Mouse (Mus musculus) liver, adult 2 months (tissue): Measurements from ENCODE around the gene Ttyh3. TPM values are rescaled to one million over a fixed set of nuclear protein-coding genes. Genes with fewer than 3 reads are reported as not detected.

Source experiments
- DNase-seq: peaks from one replicate; pipeline ENCODE4 v3.0.0-alpha.2; 2011; ENCODE audit warnings: low read depth, low spot score; ENCODE audit errors: extremely low read depth
- H3K27ac ChIP-seq: fragments of 200-500 bp; replicated peaks from 2 replicates; pipeline ENCODE4 v1.5.1; 2012; ENCODE audit warnings: low read depth, mild to moderate bottlenecking, control low read depth, inconsistent platforms, low read length; ENCODE audit not compliant: insufficient read depth
- H3K27me3 ChIP-seq: fragments of 200-500 bp; 2 replicates; pipeline ENCODE4 v1.6.1; 2012; ENCODE audit warnings: mild to moderate bottlenecking, moderate library complexity, low read length, inconsistent platforms; ENCODE audit not compliant: control insufficient read depth, insufficient read depth
- H3K36me3 ChIP-seq: fragments of 200-500 bp; 2 replicates; pipeline ENCODE4 v1.6.1; 2012; ENCODE audit warnings: low read length, inconsistent platforms; ENCODE audit not compliant: control insufficient read depth, insufficient read depth
- H3K4me1 ChIP-seq: fragments of 200-500 bp; 2 replicates; pipeline ENCODE4 v1.6.1; 2011; ENCODE audit warnings: low read length; ENCODE audit not compliant: control insufficient read depth, insufficient read depth
- H3K4me3 ChIP-seq: fragments of 200-500 bp; 2 replicates; pipeline ENCODE4 v1.5.1; 2011; ENCODE audit warnings: low read depth, mild to moderate bottlenecking, control low read depth, low read length, moderate library complexity; ENCODE audit not compliant: insufficient read depth
- H3K79me2 ChIP-seq: fragments of 200-500 bp; 2 replicates; pipeline ENCODE4 v1.6.1; 2012; ENCODE audit warnings: inconsistent platforms, mild to moderate bottlenecking, low read length, moderate library complexity; ENCODE audit not compliant: control insufficient read depth, insufficient read depth
- H3K9ac ChIP-seq: fragments of 200-500 bp; 2 replicates; pipeline ENCODE4 v1.6.1; 2012; ENCODE audit warnings: low read depth, mild to moderate bottlenecking, control low read depth, inconsistent platforms, low read length
- CTCF ChIP-seq: fragments of 200-500 bp; IDR thresholded peaks from 2 replicates; pipeline ENCODE4 v1.5.1; 2011; ENCODE audit warnings: low read depth, low read length, control low read depth
- POLR2A ChIP-seq: fragments of 200-500 bp; IDR thresholded peaks from 2 replicates; pipeline ENCODE4 v1.6.1; 2011; ENCODE audit warnings: low read length, control low read depth; ENCODE audit not compliant: insufficient read depth; ENCODE audit errors: extremely low read depth
- WGBS: fragments of 180-500 bp; shearing (Covaris S2); methylation state at CpG from one replicate; pipeline ENCODE4 v1.1.7; 2018; 5-methylcytosine and 5-hydroxymethylcytosine counted together
- polyA plus RNA-seq: library from polyadenylated mRNA; depleted of rRNA; stranded (reverse); fragments of >200 nt; gene quantifications from 2 replicates; pipeline ENCODE4 v1.2.3, GENCODE M21; 2012
- total RNA-seq: library from RNA; depleted of rRNA; stranded (reverse); fragments of >200 nt; gene quantifications from 2 replicates; pipeline ENCODE4 v1.2.3, GENCODE M21; 2014

Gene Ttyh3
- total and polyA plus RNA-seq, 2 experiments = 1.9 to 8.6 TPM

- no peak overlapping the region for H3K9ac ChIP-seq
Measured at GRCm38 (mm10) chr5:140612191-140612590, 36.6 kb downstream of the Ttyh3 start.

GRCm38 (mm10) chr5:140611611-140612185, 37.1 kb downstream of the Ttyh3 start:
- H3K4me3 ChIP-seq = peak overlapping the region; percentile 53; the same call in 1 of the 2 replicates
- TF ChIP-seq CTCF = no peak
- no peak for TF ChIP-seq POLR2A
- no peaks in the 10 kb centered on the region for H3K36me3 ChIP-seq
- H3K4me1 ChIP-seq = no peaks in the 10 kb centered on the region
- 17% methylated on average over 15 of the region's 15 CpGs for WGBS
- DNase-seq = no peak
- H3K27ac ChIP-seq = no peak overlapping the region
- H3K79me2 ChIP-seq = no peaks in the 10 kb centered on the region
- H3K27me3 ChIP-seq = no peaks in the 10 kb centered on the region
- no peak overlapping the region for H3K9ac ChIP-seq

More at GRCm38 (mm10) chr5:140612191-140612590, 36.6 kb downstream of the Ttyh3 start:
- TF ChIP-seq CTCF (no peak), POLR2A (no peak)
- Histone ChIP-seq H3K27me3 (no peaks in the 10 kb centered on the region), H3K36me3 (no peaks in the 10 kb centered on the region), H3K4me1 (no peaks in the 10 kb centered on the region; the same call in 1 of the 2 replicates), H3K27ac (no peak overlapping the region), H3K79me2 (no peaks in the 10 kb centered on the region), H3K4me3 (no peak overlapping the region)
- WGBS = 47% methylated on average over 18 of the region's 18 CpGs
- no peak for DNase-seq

GRCm38 (mm10) chr5:140611021-140611583, 37.7 kb downstream of the Ttyh3 start:
- peak overlapping the region; percentile 40 for H3K27ac ChIP-seq
- no peaks in the 10 kb centered on the region for H3K36me3 ChIP-seq
- no peaks in the 10 kb centered on the region for H3K4me1 ChIP-seq
- no peak for TF ChIP-seq POLR2A
- TF ChIP-seq CTCF = no peak
- peak overlapping the region; percentile 53; the same call in 1 of the 2 replicates for H3K4me3 ChIP-seq
- H3K27me3 ChIP-seq = 0 out of 2 replicates have a peak, but pooled peaks cover 3% of the 10 kb centered on the region
- WGBS = 4% methylated on average over 21 of the region's 21 CpGs
- no peaks in the 10 kb centered on the region for H3K79me2 ChIP-seq
- DNase-seq = no peak
- H3K9ac ChIP-seq = peak overlapping the region; percentile 5; the same call in 1 of the 2 replicates

GRCm38 (mm10) chr5:140610273-140611011, 38.4 kb downstream of the Ttyh3 start:
- no peaks in the 10 kb centered on the region for H3K4me1 ChIP-seq
- no peaks in the 10 kb centered on the region for H3K36me3 ChIP-seq
- H3K9ac ChIP-seq = peak overlapping the region; percentile 36
- H3K27me3 ChIP-seq = 0 out of 2 replicates have a peak, but pooled peaks cover 3% of the 10 kb centered on the region
- 6% methylated on average over 30 of the region's 30 CpGs for WGBS
- no peak for DNase-seq
- TF ChIP-seq CTCF (no peak), POLR2A (no peak)
- H3K27ac ChIP-seq = peak overlapping the region; percentile 40
- peak overlapping the region; percentile 53 for H3K4me3 ChIP-seq
- no peaks in the 10 kb centered on the region for H3K79me2 ChIP-seq

- Histone ChIP-seq H3K4me1 (no peaks in the 10 kb centered on the region), H3K27me3 (0 out of 2 replicates have a peak, but pooled peaks cover 3% of the 10 kb centered on the region), H3K36me3 (no peaks in the 10 kb centered on the region), H3K4me3 (peak overlapping the region; percentile 73), H3K79me2 (no peaks in the 10 kb centered on the region), H3K9ac (peak overlapping the region; percentile 41), H3K27ac (peak overlapping the region; percentile 37)
- no peak for TF ChIP-seq POLR2A
- TF ChIP-seq CTCF = no peak
- DNase-seq = no peak
- WGBS = 13% methylated on average over 13 of the region's 13 CpGs
Measured at GRCm38 (mm10) chr5:140609511-140610272, 39.1 kb downstream of the Ttyh3 start.
